In the genomic region with DNA sequence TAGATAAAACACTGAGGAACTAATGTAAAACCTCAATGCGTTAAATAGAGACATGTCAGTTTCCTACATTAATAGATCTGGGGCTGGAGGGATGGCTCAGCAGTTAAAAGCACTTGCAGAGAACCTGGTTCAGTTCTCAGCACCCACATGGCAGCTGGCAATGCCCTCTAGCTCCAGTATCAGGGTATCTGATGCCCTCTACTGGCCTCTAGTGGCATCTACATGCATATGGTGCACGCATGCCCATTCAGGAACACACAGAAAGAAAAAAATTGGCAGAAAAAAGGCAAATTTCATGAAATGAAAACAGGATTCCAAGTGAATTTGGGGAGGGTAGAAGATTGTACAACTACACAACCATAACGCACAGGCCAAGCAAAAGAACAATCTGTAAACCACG, we compare ENCODE assay signal across 24 mouse cellular contexts.
DNase-seq lines count a peak whose midpoint lies in the region; ATAC-seq and TF ChIP-seq lines count a peak whose summit lies in the region.
"Had no signal": no experiment of that assay in that cellular context is flagged by ENCODE, and none has a peak within 500 bp of the region (broad histone marks: within the 10 kb centered on the region; RNA-seq: fewer than 3 reads in every experiment).

No protein-coding gene starts in this region.

- no peak overlapping the region for H3K27ac ChIP-seq in kidney, postnatal 0 days
- H3K27ac ChIP-seq in lung, postnatal 0 days (ENCODE audit: low read length) = no peak overlapping the region
- no peak overlapping the region for H3K27ac ChIP-seq in bone marrow, adult 2 months (ENCODE audit: control insufficient read depth, insufficient read depth, low read depth, low read length, poor library complexity)
- no peak overlapping the region for H3K27ac ChIP-seq in forebrain, embryonic 10.5 days
- H3K27ac ChIP-seq: heart, embryonic 15.5 days; limb, embryonic 10.5 days; midbrain, embryonic 12.5 days had no signal

- H3K4me3 ChIP-seq in kidney, postnatal 0 days (replicated peaks; ENCODE audit: low read depth, low read length) = no peak overlapping the region
- H3K4me3 ChIP-seq in lung, postnatal 0 days (ENCODE audit: low read depth, low read length) = no peak overlapping the region
- H3K4me3 ChIP-seq in bone marrow, adult 2 months (replicated peaks; ENCODE audit: control insufficient read depth, low read depth, low read length) = no peak overlapping the region
- no peak overlapping the region for H3K4me3 ChIP-seq in forebrain, embryonic 10.5 days
- H3K4me3 ChIP-seq: heart, embryonic 15.5 days; limb, embryonic 10.5 days; midbrain, embryonic 12.5 days had no signal

- no peak overlapping the region for H3K4me2 ChIP-seq in kidney, postnatal 0 days (ENCODE audit: low read length)
- no peak overlapping the region for H3K4me2 ChIP-seq in lung, postnatal 0 days (replicated peaks; ENCODE audit: low read depth, low read length)
- H3K4me2 ChIP-seq: heart, embryonic 15.5 days; liver, embryonic 11.5 days; midbrain, embryonic 12.5 days had no signal

- no peak for ATAC-seq in kidney, postnatal 0 days (replicated peaks; ENCODE audit: low FRiP score, low read depth)
- ATAC-seq in lung, postnatal 0 days = no peak
- ATAC-seq in erythroblast, adult 5-6 weeks (replicated peaks; ENCODE audit: low FRiP score, poor library complexity, severe bottlenecking) = no peak
- ATAC-seq: hindbrain, embryonic 16.5 days; Patski had no signal

- H3K4me1 ChIP-seq in kidney, postnatal 0 days (replicated peaks; ENCODE audit: insufficient read depth, low read length) = no peaks in the 10 kb centered on the region
- no peaks in the 10 kb centered on the region for H3K4me1 ChIP-seq in lung, postnatal 0 days (ENCODE audit: insufficient read depth, low read depth, low read length)
- no peaks in the 10 kb centered on the region for H3K4me1 ChIP-seq in bone marrow, adult 2 months (ENCODE audit: control insufficient read depth, insufficient read depth, low read length)
- H3K4me1 ChIP-seq in forebrain, embryonic 10.5 days = no peaks in the 10 kb centered on the region
- H3K4me1 ChIP-seq: heart, embryonic 15.5 days; limb, embryonic 10.5 days; midbrain, embryonic 12.5 days had no signal

- TF ChIP-seq POLR2A in bone marrow, adult 2 months (IDR thresholded peaks at IDR 0.05; ENCODE audit: borderline replicate concordance, control insufficient read depth, low read depth, low read length) = no peak

- H3K36me3 ChIP-seq in kidney, postnatal 0 days (ENCODE audit: insufficient read depth, low read length) = no peaks in the 10 kb centered on the region
- no peaks in the 10 kb centered on the region for H3K36me3 ChIP-seq in lung, postnatal 0 days (ENCODE audit: insufficient read depth, low read length)
- H3K36me3 ChIP-seq in forebrain, embryonic 10.5 days (replicated peaks) = no peaks in the 10 kb centered on the region
- H3K36me3 ChIP-seq: heart, embryonic 15.5 days; limb, embryonic 10.5 days; midbrain, embryonic 12.5 days had no signal

- 96% methylated on average over 4 of the region's 4 CpGs for WGBS in kidney, postnatal 0 days
- 90% methylated on average over 4 of the region's 4 CpGs for WGBS in lung, postnatal 0 days
- WGBS in bone marrow, adult 2 months = 88% methylated on average over 4 of the region's 4 CpGs
- WGBS in forebrain, embryonic 10.5 days = 92% methylated on average over 4 of the region's 4 CpGs

- no peaks in the 10 kb centered on the region for H3K9me3 ChIP-seq in kidney, postnatal 0 days (replicated peaks; ENCODE audit: low read length)
- H3K9me3 ChIP-seq in lung, postnatal 0 days (ENCODE audit: low read length) = no peaks in the 10 kb centered on the region
- H3K9me3 ChIP-seq in forebrain, embryonic 10.5 days = peaks cover 5% of the 10 kb centered on the region; the same call in 1 of the 2 replicates
- H3K9me3 ChIP-seq: heart, embryonic 15.5 days; limb, embryonic 10.5 days; midbrain, embryonic 12.5 days had no signal

- TF ChIP-seq EP300 in lung, postnatal 0 days (IDR thresholded peaks at IDR 0.05) = no peak

- no peak for DNase-seq in kidney, postnatal 0 days (ENCODE audit: low spot score)
- DNase-seq in kidney, adult 18-20 months = no peak
- DNase-seq in lung, postnatal 0 days (ENCODE audit: low spot score) = no peak
- no peak for DNase-seq in lung, postnatal 4 days
- peak; percentile 63 for DNase-seq in ES-CJ7 (ENCODE audit: low read depth, low spot score)
- DNase-seq in forebrain, embryonic 10.5 days (ENCODE audit: extremely low spot score, low spot score) = no peak
- DNase-seq: adrenal gland, postnatal 14 days; cerebellum, adult 11 months; cerebellum, postnatal 14 days; heart, adult 18-20 months; kidney, adult 11 months; kidney, postnatal 14 days; lung, postnatal 10 days; retina, postnatal 1 day; thymus, adult 18-20 months; thymus, postnatal 4 days had no signal

- TF ChIP-seq CTCF in kidney, postnatal 0 days (IDR thresholded peaks at IDR 0.05; ENCODE audit: low read depth) = 0 out of 2 replicates have a peak, but pooled peaks have one; percentile 2
- peak; percentile 8; the same call in 1 of the 2 replicates for TF ChIP-seq CTCF in lung, postnatal 0 days (IDR thresholded peaks at IDR 0.05)
- 0 out of 2 replicates have a peak, but pooled peaks have one; percentile 13 for TF ChIP-seq CTCF in bone marrow, adult 2 months (IDR thresholded peaks at IDR 0.05; ENCODE audit: control insufficient read depth, insufficient read depth, low read length)

- H3K27me3 ChIP-seq in kidney, postnatal 0 days (ENCODE audit: insufficient read depth, low read length) = no peaks in the 10 kb centered on the region
- H3K27me3 ChIP-seq in lung, postnatal 0 days (replicated peaks; ENCODE audit: insufficient read depth, low read length) = no peaks in the 10 kb centered on the region
- no peaks in the 10 kb centered on the region for H3K27me3 ChIP-seq in forebrain, embryonic 10.5 days (ENCODE audit: poor library complexity, severe bottlenecking)
- H3K27me3 ChIP-seq: heart, embryonic 15.5 days; midbrain, embryonic 12.5 days; Patski had no signal

- no peak overlapping the region for H3K9ac ChIP-seq in kidney, postnatal 0 days (ENCODE audit: low read depth, low read length)
- H3K9ac ChIP-seq in lung, postnatal 0 days (replicated peaks; ENCODE audit: low read depth) = no peak overlapping the region
- H3K9ac ChIP-seq: heart, embryonic 15.5 days; midbrain, embryonic 12.5 days had no signal
